Mouse (Mus musculus) forebrain, embryonic 11.5 days (tissue): ENCODE measurements around the gene Tmem164. TPM values are rescaled to one million over a fixed set of nuclear protein-coding genes. Genes with fewer than 3 reads are reported as not detected.

ENCODE experiments used
- ATAC-seq: fragments of 200-750 bp; cut with Nextera tagmentation; replicated peaks from 2 replicates; pipeline ENCODE4 v1.8.0; 2017; ENCODE audit warnings: moderate TSS enrichment; ENCODE audit not compliant: low FRiP score
- DNase-seq: peaks from one replicate; pipeline ENCODE4 v3.0.0-alpha.2; 2017; ENCODE audit warnings: low spot score
- H3K27ac ChIP-seq: fragments of 300-500 bp; sonication (generic); 2 replicates; pipeline ENCODE4 v1.5.1; 2014; ENCODE audit warnings: low read depth, low read length
- H3K27me3 ChIP-seq: fragments of 300-500 bp; sonication (generic); 2 replicates; pipeline ENCODE4 v1.6.1; 2014; ENCODE audit warnings: mild to moderate bottlenecking, low read length, mixed read lengths; ENCODE audit not compliant: control insufficient read depth, insufficient read depth
- H3K36me3 ChIP-seq: fragments of 300-500 bp; sonication (generic); 2 replicates; pipeline ENCODE4 v1.6.1; 2014; ENCODE audit warnings: mild to moderate bottlenecking, low read length, moderate library complexity, mixed read lengths; ENCODE audit not compliant: control insufficient read depth, insufficient read depth
- H3K4me1 ChIP-seq: fragments of 300-500 bp; sonication (generic); replicated peaks from 2 replicates; pipeline ENCODE4 v1.6.1; 2014; ENCODE audit warnings: low read length, mixed read lengths; ENCODE audit not compliant: control insufficient read depth, insufficient read depth
- H3K4me2 ChIP-seq: fragments of 300-500 bp; sonication (generic); 2 replicates; pipeline ENCODE4 v1.6.1; 2014; ENCODE audit warnings: low read depth, mild to moderate bottlenecking, low read length, moderate library complexity, mixed read lengths; ENCODE audit not compliant: severe bottlenecking
- H3K4me3 ChIP-seq: fragments of 300-500 bp; sonication (generic); 2 replicates; pipeline ENCODE4 v1.5.1; 2014; ENCODE audit warnings: low read depth, low read length
- H3K9ac ChIP-seq: fragments of 300-500 bp; sonication (generic); 2 replicates; pipeline ENCODE4 v1.6.1; 2014; ENCODE audit warnings: low read length
- H3K9me3 ChIP-seq: fragments of 300-500 bp; sonication (generic); 2 replicates; pipeline ENCODE4 v1.6.1; 2016; ENCODE audit warnings: low read length, mixed read lengths; ENCODE audit not compliant: control insufficient read depth
- WGBS: fragments of 180-500 bp; shearing (Covaris S2); extraction: QIAGEN DNeasy Blood & Tissue Kit; methylation state at CpG from one replicate; pipeline ENCODE4 v1.1.7; 2014; 5-methylcytosine and 5-hydroxymethylcytosine counted together
- microRNA counts: library from miRNA; unstranded; fragments of <30 nt; microRNA quantifications from one replicate; lab custom pipeline; 2015
- microRNA-seq: library from miRNA; unstranded; fragments of <30 nt; microRNA quantifications from one replicate; pipeline ENCODE4, GENCODE M21; 2016; ENCODE audit not compliant: insufficient number of aligned reads
- polyA plus RNA-seq: library from polyadenylated mRNA; unstranded; fragments of >200 nt; fragmentation: Nextera tagmentation; extraction: Ambion mirVana; gene quantifications from 2 replicates; pipeline ENCODE4 v1.2.1, GENCODE M21; 2014

Gene Tmem164
- polyA plus RNA-seq, 1 experiment from 2014 or later, result 42.6 TPM

GRCm38 (mm10) chrX:142841916-142842315 is 160.7 kb downstream of the Tmem164 start:
- no peaks in the 10 kb centered on the region for H3K36me3 ChIP-seq
- H3K27ac ChIP-seq, result no peak overlapping the region
- ATAC-seq (no peak), DNase-seq (no peak)
- H3K4me1 ChIP-seq, result no peaks in the 10 kb centered on the region
- peaks cover 2% of the 10 kb centered on the region; the same call in 1 of the 2 replicates for H3K27me3 ChIP-seq
- WGBS, result 77% methylated on average over 4 of the region's 4 CpGs
- no peak overlapping the region for H3K9ac ChIP-seq
- no peaks in the 10 kb centered on the region for H3K9me3 ChIP-seq
- H3K4me3 ChIP-seq, result no peak overlapping the region
- H3K4me2 ChIP-seq, result no peak overlapping the region

GRCm38 (mm10) chrX:142846266-142846665 is 165.1 kb downstream of the Tmem164 start:
- Histone ChIP-seq H3K9ac (no peak overlapping the region), H3K36me3 (no peaks in the 10 kb centered on the region), H3K4me1 (no peaks in the 10 kb centered on the region), H3K27me3 (peaks cover 5% of the 10 kb centered on the region), H3K4me2 (no peak overlapping the region), H3K4me3 (no peak overlapping the region), H3K9me3 (no peaks in the 10 kb centered on the region), H3K27ac (no peak overlapping the region)
- WGBS, result 87% methylated on average over 6 of the region's 6 CpGs
- ATAC-seq, result no peak
- DNase-seq, result no peak

GRCm38 (mm10) chrX:142848032-142848431 is 166.8 kb downstream of the Tmem164 start:
- Histone ChIP-seq H3K27me3 (peaks cover 3% of the 10 kb centered on the region; the same call in 1 of the 2 replicates), H3K4me2 (no peak overlapping the region), H3K9ac (no peak overlapping the region), H3K27ac (no peak overlapping the region), H3K36me3 (no peaks in the 10 kb centered on the region), H3K4me1 (no peaks in the 10 kb centered on the region), H3K4me3 (no peak overlapping the region), H3K9me3 (no peaks in the 10 kb centered on the region)
- ATAC-seq (no peak), DNase-seq (no peak)
- 91% methylated on average over 9 of the region's 9 CpGs for WGBS

GRCm38 (mm10) chrX:142869844-142870243 is 188.6 kb downstream of the Tmem164 start:
- 67% methylated on average over 2 of the region's 2 CpGs for WGBS
- no peak overlapping the region for H3K9ac ChIP-seq
- no peaks in the 10 kb centered on the region for H3K27me3 ChIP-seq
- no peak overlapping the region for H3K4me2 ChIP-seq
- ATAC-seq (0 out of 2 replicates have a peak, but pooled peaks have one; percentile 30), DNase-seq (no peak)
- no peak overlapping the region for H3K27ac ChIP-seq
- H3K36me3 ChIP-seq, result no peaks in the 10 kb centered on the region
- H3K4me1 ChIP-seq, result no peaks in the 10 kb centered on the region
- H3K9me3 ChIP-seq, result no peaks in the 10 kb centered on the region
- H3K4me3 ChIP-seq, result no peak overlapping the region

GRCm38 (mm10) chrX:142882255-142882654 is 201.0 kb downstream of the Tmem164 start:
- WGBS, result 90% methylated on average over 5 of the region's 5 CpGs
- no peaks in the 10 kb centered on the region for H3K36me3 ChIP-seq
- no peak overlapping the region for H3K27ac ChIP-seq
- no peak overlapping the region for H3K9ac ChIP-seq
- no peaks in the 10 kb centered on the region for H3K9me3 ChIP-seq
- no peaks in the 10 kb centered on the region for H3K4me1 ChIP-seq
- no peak overlapping the region for H3K4me3 ChIP-seq
- peaks cover 4% of the 10 kb centered on the region; the same call in 1 of the 2 replicates for H3K27me3 ChIP-seq
- no peak for DNase-seq
- no peak for ATAC-seq
- no peak overlapping the region for H3K4me2 ChIP-seq

GRCm38 (mm10) chrX:142883593-142883992 is 202.4 kb downstream of the Tmem164 start:
- Histone ChIP-seq H3K4me2 (no peak overlapping the region), H3K36me3 (no peaks in the 10 kb centered on the region), H3K27me3 (peaks cover 2% of the 10 kb centered on the region; the same call in 1 of the 2 replicates), H3K4me1 (no peaks in the 10 kb centered on the region), H3K9ac (no peak overlapping the region), H3K27ac (no peak overlapping the region), H3K4me3 (no peak overlapping the region), H3K9me3 (no peaks in the 10 kb centered on the region)
- 87% methylated on average over 4 of the region's 4 CpGs for WGBS
- no peak for ATAC-seq
- no peak for DNase-seq

- Histone ChIP-seq H3K27me3 (peaks cover 2% of the 10 kb centered on the region; the same call in 1 of the 2 replicates), H3K4me1 (no peaks in the 10 kb centered on the region), H3K27ac (no peak overlapping the region), H3K4me3 (no peak overlapping the region), H3K9me3 (no peaks in the 10 kb centered on the region), H3K4me2 (no peak overlapping the region), H3K36me3 (no peaks in the 10 kb centered on the region), H3K9ac (no peak overlapping the region)
- DNase-seq (no peak), ATAC-seq (no peak)
- WGBS, result 83% methylated on average over 7 of the region's 7 CpGs
Measured at GRCm38 (mm10) chrX:142885962-142886361, 204.8 kb downstream of the Tmem164 start.

MicroRNAs within 50 kb of the gene (microRNA counts, 519-probe panel; counts per million panel counts)
- 5,095 counts per million, percentile 57 among the panel's probes with 10 or more counts for microRNA mmu-miR-652 (lab: Ali Mortazavi, UCI)

Small RNA genes lying within 50 kb of the gene (microRNA-seq; reads per million reads assigned to microRNA genes)
- 10,970 reads per million, percentile 93 among the genes with 10 or more reads in this experiment for gene Mir652
